Mouse (Mus musculus) olfactory bulb, adult 2 months (tissue): ENCODE measurements at regions not wholly inside any gene's neighbourhood (a gene's known extent, or its start where the extent isn't known, plus 50 kb on each side); places are given as distances from the start of the nearest gene placed in this dataset.

Source experiments
- CTCF ChIP-seq: fragments of 200-500 bp; IDR thresholded peaks from 2 replicates; pipeline ENCODE4 v1.5.1; 2012; ENCODE audit warnings: low read depth, mild to moderate bottlenecking, low read length, moderate library complexity; ENCODE audit not compliant: insufficient read depth
- POLR2A ChIP-seq: fragments of 200-500 bp; IDR thresholded peaks from 2 replicates; pipeline ENCODE4 v1.6.1; 2012; ENCODE audit warnings: mild to moderate bottlenecking, low read depth, low read length, moderate library complexity; ENCODE audit not compliant: insufficient read depth

- TF ChIP-seq CTCF = no peak
- TF ChIP-seq POLR2A = no peak
Measured at GRCm38 (mm10) chr2:117930895-117931537, 180.7 kb upstream of the Thbs1 start.
